Mouse (Mus musculus) lung, embryonic 16.5 days (tissue): ENCODE data around the gene Rpl36. TPM values are rescaled to one million over a fixed set of nuclear protein-coding genes. Genes with fewer than 3 reads are reported as not detected.
A peak's percentile ranks its signal among the peaks of the same experiment; 100 is the strongest.
"Not testable (repeated sequence)": the region's sequence is repeated elsewhere in the genome, so short reads cannot be mapped to it uniquely, and the experiment has no call there.

Source experiments
- ATAC-seq: fragments of 200-750 bp; cut with Nextera tagmentation; 2 replicates; pipeline ENCODE4 v1.8.0; 2017; ENCODE audit warnings: low read depth, mild to moderate bottlenecking, moderate library complexity
- H3K27ac ChIP-seq: fragments of 300-500 bp; sonication (generic); 2 replicates; pipeline ENCODE4 v1.5.1; 2014; ENCODE audit warnings: mild to moderate bottlenecking, control low read depth, low read length
- H3K27me3 ChIP-seq: fragments of 300-500 bp; sonication (generic); 2 replicates; pipeline ENCODE4 v1.6.1; 2014; ENCODE audit warnings: low read depth, low read length, mixed read lengths; ENCODE audit not compliant: control insufficient read depth, insufficient read depth
- H3K36me3 ChIP-seq: fragments of 300-500 bp; sonication (generic); 2 replicates; pipeline ENCODE4 v1.6.1; 2014; ENCODE audit warnings: low read length; ENCODE audit not compliant: control insufficient read depth, insufficient read depth
- H3K4me1 ChIP-seq: fragments of 300-500 bp; sonication (generic); replicated peaks from 2 replicates; pipeline ENCODE4 v1.6.1; 2014; ENCODE audit warnings: low read length, mixed read lengths; ENCODE audit not compliant: control insufficient read depth, insufficient read depth
- H3K4me2 ChIP-seq: fragments of 300-500 bp; sonication (generic); 2 replicates; pipeline ENCODE4 v1.6.1; 2014; ENCODE audit warnings: low read depth, low read length, control low read depth
- H3K4me3 ChIP-seq: fragments of 300-500 bp; sonication (generic); 2 replicates; pipeline ENCODE4 v1.5.1; 2014; ENCODE audit warnings: mild to moderate bottlenecking, low read length, control low read depth
- H3K9ac ChIP-seq: fragments of 300-500 bp; sonication (generic); 2 replicates; pipeline ENCODE4 v1.6.1; 2014; ENCODE audit warnings: low read length, control low read depth
- H3K9me3 ChIP-seq: fragments of 300-500 bp; sonication (generic); 2 replicates; pipeline ENCODE4 v1.6.1; 2016; ENCODE audit warnings: low read length; ENCODE audit not compliant: control insufficient read depth
- WGBS: fragments of 180-500 bp; shearing (Covaris S2); extraction: QIAGEN DNeasy Blood & Tissue Kit; methylation state at CpG from one replicate; pipeline ENCODE4 v1.1.7; 2014; 5-methylcytosine and 5-hydroxymethylcytosine counted together
- polyA plus RNA-seq: library from polyadenylated mRNA; unstranded; fragments of >200 nt; fragmentation: Nextera tagmentation; extraction: Ambion mirVana; gene quantifications from 2 replicates; pipeline ENCODE4 v1.2.1, GENCODE M21; 2015

Gene Rpl36
- polyA plus RNA-seq, 1 experiment from 2014 or later, result 1,766 TPM

GRCm38 (mm10) chr17:56627530-56628277 is 14.5 kb downstream of the Rpl36 start, which contains the start of gene Catsperd:
Gene Catsperd, plus strand, starts transcription at chr17:56628143.
- WGBS, result 7% methylated on average over 26 of the region's 26 CpGs

GRCm38 (mm10) chr17:56629800-56630781 is 16.9 kb downstream of the Rpl36 start:
- WGBS, result 77% methylated on average over 27 of the region's 27 CpGs
- not testable (repeated sequence) for H3K27me3 ChIP-seq, ATAC-seq, H3K9me3 ChIP-seq, H3K4me1 ChIP-seq, H3K4me2 ChIP-seq, H3K36me3 ChIP-seq, H3K9ac ChIP-seq, H3K4me3 ChIP-seq, H3K27ac ChIP-seq

More at GRCm38 (mm10) chr17:56627530-56628277, 14.5 kb downstream of the Rpl36 start, which contains the start of gene Catsperd:
- H3K4me2 ChIP-seq, result peak within 1 kb of the TSS; percentile 61
- H3K36me3 ChIP-seq, result peaks cover 9% of the 10 kb centered on the region; the same call in 1 of the 2 replicates
- H3K9ac ChIP-seq, result peak within 1 kb of the TSS; percentile 92
- peak; percentile 39 for ATAC-seq
- no peaks in the 10 kb centered on the region for H3K27me3 ChIP-seq
- peak within 1 kb of the TSS; percentile 42; the same call in 1 of the 2 replicates for H3K27ac ChIP-seq
- H3K9me3 ChIP-seq, result no peaks in the 10 kb centered on the region
- H3K4me3 ChIP-seq, result peak within 1 kb of the TSS; percentile 85
- peaks cover 10% of the 10 kb centered on the region for H3K4me1 ChIP-seq

GRCm38 (mm10) chr17:56631807-56632206 is 18.6 kb downstream of the Rpl36 start:
- Histone ChIP-seq H3K4me2 (no peak overlapping the region), H3K9me3 (no peaks in the 10 kb centered on the region), H3K27ac (no peak overlapping the region), H3K36me3 (no peaks in the 10 kb centered on the region), H3K4me1 (no peaks in the 10 kb centered on the region; the same call in 1 of the 2 replicates), H3K27me3 (no peaks in the 10 kb centered on the region), H3K9ac (no peak overlapping the region), H3K4me3 (no peak overlapping the region)
- no peak for ATAC-seq
- 54% methylated on average over 4 of the region's 4 CpGs for WGBS

GRCm38 (mm10) chr17:56634023-56634422 is 20.8 kb downstream of the Rpl36 start:
- no peaks in the 10 kb centered on the region for H3K9me3 ChIP-seq
- no peak for ATAC-seq
- H3K27ac ChIP-seq, result no peak overlapping the region
- H3K4me1 ChIP-seq, result no peaks in the 10 kb centered on the region
- H3K9ac ChIP-seq, result no peak overlapping the region
- 79% methylated on average over 6 of the region's 6 CpGs for WGBS
- H3K4me3 ChIP-seq, result no peak overlapping the region
- no peak overlapping the region for H3K4me2 ChIP-seq
- H3K27me3 ChIP-seq, result no peaks in the 10 kb centered on the region
- H3K36me3 ChIP-seq, result no peaks in the 10 kb centered on the region

GRCm38 (mm10) chr17:56643237-56643636 is 30.0 kb downstream of the Rpl36 start:
- ATAC-seq, result no peak
- Histone ChIP-seq H3K4me1 (no peaks in the 10 kb centered on the region), H3K27ac (no peak overlapping the region), H3K9me3 (no peaks in the 10 kb centered on the region), H3K36me3 (no peaks in the 10 kb centered on the region), H3K9ac (no peak overlapping the region), H3K4me2 (no peak overlapping the region), H3K27me3 (no peaks in the 10 kb centered on the region), H3K4me3 (no peak overlapping the region)
- WGBS, result 78% methylated on average over 4 of the region's 4 CpGs

GRCm38 (mm10) chr17:56647546-56647945 is 34.3 kb downstream of the Rpl36 start:
- Histone ChIP-seq H3K36me3 (no peaks in the 10 kb centered on the region), H3K4me2 (no peak overlapping the region), H3K27ac (no peak overlapping the region), H3K4me1 (0 out of 2 replicates have a peak, but pooled peaks cover 2% of the 10 kb centered on the region), H3K4me3 (no peak overlapping the region), H3K9me3 (no peaks in the 10 kb centered on the region), H3K9ac (no peak overlapping the region), H3K27me3 (0 out of 2 replicates have a peak, but pooled peaks cover 2% of the 10 kb centered on the region)
- 44% methylated on average over 12 of the region's 13 CpGs for WGBS
- ATAC-seq, result no peak

GRCm38 (mm10) chr17:56651801-56652200 is 38.6 kb downstream of the Rpl36 start:
- H3K4me3 ChIP-seq, result no peak overlapping the region
- 19% methylated on average over 10 of the region's 10 CpGs for WGBS
- 0 out of 2 replicates have a peak, but pooled peaks cover 2% of the 10 kb centered on the region for H3K4me1 ChIP-seq
- H3K27me3 ChIP-seq, result 0 out of 2 replicates have a peak, but pooled peaks cover 2% of the 10 kb centered on the region
- ATAC-seq, result peak; percentile 64
- no peak overlapping the region for H3K4me2 ChIP-seq
- no peak overlapping the region for H3K9ac ChIP-seq
- no peak overlapping the region for H3K27ac ChIP-seq
- H3K36me3 ChIP-seq, result no peaks in the 10 kb centered on the region
- H3K9me3 ChIP-seq, result no peaks in the 10 kb centered on the region

- Histone ChIP-seq H3K4me1 (0 out of 2 replicates have a peak, but pooled peaks cover 2% of the 10 kb centered on the region), H3K27ac (no peak overlapping the region), H3K9me3 (no peaks in the 10 kb centered on the region), H3K4me3 (no peak overlapping the region), H3K36me3 (no peaks in the 10 kb centered on the region), H3K4me2 (no peak overlapping the region), H3K27me3 (no peaks in the 10 kb centered on the region), H3K9ac (no peak overlapping the region)
- ATAC-seq, result no peak
- 53% methylated on average over 2 of the region's 2 CpGs for WGBS
Measured at GRCm38 (mm10) chr17:56654771-56655170, 41.6 kb downstream of the Rpl36 start.

- Histone ChIP-seq H3K4me2 (no peak overlapping the region), H3K36me3 (no peaks in the 10 kb centered on the region), H3K27me3 (no peaks in the 10 kb centered on the region), H3K4me1 (0 out of 2 replicates have a peak, but pooled peaks cover 2% of the 10 kb centered on the region), H3K27ac (no peak overlapping the region), H3K9ac (no peak overlapping the region), H3K4me3 (no peak overlapping the region), H3K9me3 (no peaks in the 10 kb centered on the region)
- no peak for ATAC-seq
- WGBS, result 71% methylated on average over 3 of the region's 3 CpGs
Measured at GRCm38 (mm10) chr17:56655311-56655710, 42.1 kb downstream of the Rpl36 start.
